Mouse (Mus musculus) splenic B cell, adult 2 months (primary cell): ENCODE measurements around the gene Meis1.
A peak's percentile ranks its signal among the peaks of the same experiment; 100 is the strongest.

Experiments
- DNase-seq: peaks from one replicate; pipeline ENCODE4 v3.0.0-alpha.2; 2011; ENCODE audit warnings: low read depth, low spot score
- H3K27me3 ChIP-seq: 2 replicates; pipeline ENCODE4 v1.6.1; 2012; ENCODE audit warnings: mild to moderate bottlenecking, low read length, moderate library complexity, mixed read lengths; ENCODE audit not compliant: control insufficient read depth, poor library complexity, insufficient read depth, severe bottlenecking
- H3K36me3 ChIP-seq: 2 replicates; pipeline ENCODE4 v1.6.1; 2012; ENCODE audit warnings: mild to moderate bottlenecking, low read length, moderate library complexity, mixed read lengths; ENCODE audit not compliant: control insufficient read depth, poor library complexity, insufficient read depth, severe bottlenecking

Gene Meis1

GRCm38 (mm10) chr11:18878748-18879455 lies 139.9 kb downstream of the Meis1 start:
- DNase-seq = no peak
- Histone ChIP-seq H3K36me3 (no peaks in the 10 kb centered on the region), H3K27me3 (peaks cover 2% of the 10 kb centered on the region)

- Histone ChIP-seq H3K36me3 (no peaks in the 10 kb centered on the region), H3K27me3 (peaks cover 2% of the 10 kb centered on the region)
- peak; percentile 37 for DNase-seq
Observed at GRCm38 (mm10) chr11:18878016-18878415, 140.8 kb downstream of the Meis1 start.

GRCm38 (mm10) chr11:18877626-18878011 lies 141.2 kb downstream of the Meis1 start:
- Histone ChIP-seq H3K27me3 (peaks cover 2% of the 10 kb centered on the region), H3K36me3 (no peaks in the 10 kb centered on the region)
- peak; percentile 20 for DNase-seq

GRCm38 (mm10) chr11:18876886-18877625 lies 141.7 kb downstream of the Meis1 start:
- Histone ChIP-seq H3K36me3 (no peaks in the 10 kb centered on the region), H3K27me3 (peaks cover 2% of the 10 kb centered on the region)

GRCm38 (mm10) chr11:18875911-18876885 lies 142.6 kb downstream of the Meis1 start:
- DNase-seq = peak; percentile 19
- H3K36me3 ChIP-seq = no peaks in the 10 kb centered on the region
- peaks cover 4% of the 10 kb centered on the region for H3K27me3 ChIP-seq

More at GRCm38 (mm10) chr11:18876886-18877625, 141.7 kb downstream of the Meis1 start:
- peak; percentile 22 for DNase-seq

- DNase-seq = peak; percentile 10
- peaks cover 4% of the 10 kb centered on the region for H3K27me3 ChIP-seq
- no peaks in the 10 kb centered on the region for H3K36me3 ChIP-seq
Observed at GRCm38 (mm10) chr11:18875001-18875902, 143.5 kb downstream of the Meis1 start.

GRCm38 (mm10) chr11:18874278-18875000 lies 144.3 kb downstream of the Meis1 start:
- Histone ChIP-seq H3K36me3 (no peaks in the 10 kb centered on the region), H3K27me3 (peaks cover 4% of the 10 kb centered on the region)
- peak; percentile 5 for DNase-seq

GRCm38 (mm10) chr11:18873451-18874277 lies 145.1 kb downstream of the Meis1 start:
- no peaks in the 10 kb centered on the region for H3K36me3 ChIP-seq
- no peak for DNase-seq
- peaks cover 4% of the 10 kb centered on the region for H3K27me3 ChIP-seq

GRCm38 (mm10) chr11:18872793-18873192 lies 146.0 kb downstream of the Meis1 start:
- DNase-seq = no peak
- no peaks in the 10 kb centered on the region for H3K36me3 ChIP-seq
- peaks cover 4% of the 10 kb centered on the region for H3K27me3 ChIP-seq

- no peak for DNase-seq
- no peaks in the 10 kb centered on the region for H3K36me3 ChIP-seq
- peaks cover 4% of the 10 kb centered on the region for H3K27me3 ChIP-seq
Observed at GRCm38 (mm10) chr11:18872118-18872751, 146.6 kb downstream of the Meis1 start.

GRCm38 (mm10) chr11:18871170-18872081 lies 147.4 kb downstream of the Meis1 start:
- peaks cover 2% of the 10 kb centered on the region for H3K27me3 ChIP-seq
- peak; percentile 9 for DNase-seq
- H3K36me3 ChIP-seq = no peaks in the 10 kb centered on the region
